Mouse (Mus musculus): Measurements from ENCODE around the gene Uhmk1. TPM values are rescaled to one million over a fixed set of nuclear protein-coding genes. Genes with fewer than 3 reads are reported as not detected.

Gene Uhmk1
- polyA plus RNA-seq (2015; fragmentation: Illumina TruSeq; extraction: RNeasy Lipid Tissue Mini Kit (QIAGEN cat#74804); ENCODE audit: low read depth, low replicate concordance): 92.2 TPM

DNA sequence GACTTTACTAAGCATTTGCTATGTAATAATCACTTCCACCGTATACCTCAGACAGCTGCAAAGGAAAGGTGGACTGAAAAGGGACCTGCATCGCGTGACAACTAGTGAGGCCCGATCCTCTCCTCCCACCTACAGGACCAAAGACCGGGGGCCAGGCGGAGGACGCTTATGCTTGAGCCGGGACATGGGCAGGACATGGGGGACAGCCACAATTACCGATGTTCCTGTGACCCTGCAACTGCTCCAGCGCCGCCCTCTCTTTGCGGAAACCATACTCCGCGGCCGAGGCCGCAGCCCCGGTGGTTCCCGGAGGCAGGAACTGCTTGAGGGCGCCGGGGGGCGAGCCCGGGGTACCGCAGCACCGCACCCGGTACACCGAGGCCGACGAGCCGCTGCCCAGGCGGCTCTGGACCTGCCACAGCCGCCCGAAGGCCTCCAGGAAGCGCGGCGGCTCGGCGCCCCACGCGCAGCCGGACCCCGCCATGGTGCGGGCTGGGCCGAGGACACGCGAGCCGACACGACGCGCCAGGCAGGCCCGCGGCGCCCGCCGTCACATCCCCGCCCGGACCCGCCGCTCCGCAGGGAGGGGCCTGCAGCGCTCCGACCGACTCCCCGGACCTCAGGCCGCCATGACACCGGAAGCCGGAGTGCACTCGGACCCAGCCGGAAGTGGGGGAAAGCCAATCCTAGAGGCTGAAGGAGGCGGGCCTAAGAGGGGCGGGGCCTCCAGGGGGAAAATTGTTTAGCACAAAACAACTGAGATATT lies at the start of gene Uhmk1:
TSS of gene Uhmk1 (minus strand) at position 641 of the 766 bp plus-strand sequence.

DNA sequence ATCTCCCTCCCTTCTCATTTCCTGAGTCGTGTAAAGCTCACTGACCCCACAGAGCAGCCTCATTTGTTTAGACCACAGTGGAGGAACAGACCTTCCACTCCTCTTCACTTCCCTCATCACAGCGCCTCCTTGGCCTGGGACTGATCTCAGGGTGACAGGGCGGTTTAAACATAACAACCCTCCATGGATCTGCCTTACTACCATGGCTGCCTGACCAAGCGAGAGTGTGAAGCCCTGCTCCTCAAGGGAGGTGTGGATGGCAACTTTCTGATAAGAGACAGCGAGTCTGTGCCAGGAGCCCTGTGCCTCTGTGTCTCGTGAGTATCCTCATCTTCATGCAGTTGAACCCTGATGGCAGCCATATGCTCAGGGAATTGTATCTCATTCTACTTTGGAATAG lies 17.5 kb upstream of the Uhmk1 start, which contains the start of gene Sh2d1b2:
TSS of gene Sh2d1b2 (plus strand) at position 62 of the 400 bp plus-strand sequence.

DNA sequence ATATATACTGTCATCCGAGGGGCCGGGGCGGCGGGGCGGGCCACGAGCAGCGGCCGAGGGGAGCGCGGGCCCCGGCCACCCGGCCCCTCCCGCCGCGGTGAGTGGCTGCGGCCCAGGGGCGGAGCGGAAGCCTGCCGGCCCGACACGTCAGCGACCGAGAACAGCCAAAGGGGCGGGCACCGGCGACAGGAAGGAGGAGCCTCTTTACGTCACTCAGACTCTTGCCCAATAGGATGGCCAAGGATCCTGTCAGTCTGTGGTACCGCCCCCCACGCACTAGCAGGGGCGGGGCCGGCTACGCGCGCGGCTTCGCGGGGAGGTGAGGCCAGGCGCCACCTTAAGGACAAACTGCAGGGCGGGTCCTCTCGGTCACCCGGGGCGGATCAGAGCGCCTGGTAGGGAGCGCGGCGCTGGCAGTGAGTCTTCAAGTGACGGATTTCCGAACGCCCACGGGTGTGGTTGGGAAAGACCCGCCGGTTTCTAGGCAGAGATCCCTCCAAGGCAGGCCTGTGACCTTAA lies 40.3 kb downstream of the Uhmk1 start, which contains the start of gene Uap1:
TSS of gene Uap1 (minus strand) at position 144 of the 519 bp plus-strand sequence.

Other genes starting within 250 kb of the Uhmk1 start
- gene Hsd17b7, start 246.2 kb downstream of the Uhmk1 start, polyA plus RNA-seq (2015; fragmentation: Illumina TruSeq; extraction: RNeasy Lipid Tissue Mini Kit (QIAGEN cat#74804); ENCODE audit: low read depth, low replicate concordance): 14.4 TPM
- gene Ddr2, start 104.6 kb downstream of the Uhmk1 start, polyA plus RNA-seq (2015; fragmentation: Illumina TruSeq; extraction: RNeasy Lipid Tissue Mini Kit (QIAGEN cat#74804); ENCODE audit: low read depth, low replicate concordance): 3.4 TPM
- 56.7 TPM for gene Uap1, start 40.4 kb downstream of the Uhmk1 start, polyA plus RNA-seq (2015; fragmentation: Illumina TruSeq; extraction: RNeasy Lipid Tissue Mini Kit (QIAGEN cat#74804); ENCODE audit: low read depth, low replicate concordance)
- not detected for gene Sh2d1b2, start 17.4 kb upstream of the Uhmk1 start, polyA plus RNA-seq (2015; fragmentation: Illumina TruSeq; extraction: RNeasy Lipid Tissue Mini Kit (QIAGEN cat#74804); ENCODE audit: low read depth, low replicate concordance)
- gene Sh2d1b1, start 61.9 kb upstream of the Uhmk1 start, polyA plus RNA-seq (2015; fragmentation: Illumina TruSeq; extraction: RNeasy Lipid Tissue Mini Kit (QIAGEN cat#74804); ENCODE audit: low read depth, low replicate concordance): not detected
- 2.1 TPM for gene Gm7694, start 90.9 kb upstream of the Uhmk1 start, polyA plus RNA-seq (2015; fragmentation: Illumina TruSeq; extraction: RNeasy Lipid Tissue Mini Kit (QIAGEN cat#74804); ENCODE audit: low read depth, low replicate concordance)
- not detected for gene Spata46, start 93.4 kb upstream of the Uhmk1 start, polyA plus RNA-seq (2015; fragmentation: Illumina TruSeq; extraction: RNeasy Lipid Tissue Mini Kit (QIAGEN cat#74804); ENCODE audit: low read depth, low replicate concordance)